Comparison of ENCODE assay signal across 11 mouse cellular contexts in genomic region chr5:118084171-118084727, GRCm38 (mm10). TPM values are rescaled to one million over a fixed set of nuclear protein-coding genes. Genes with fewer than 3 reads are reported as not detected.
DNase-seq lines count a peak whose midpoint lies in the region; ATAC-seq and TF ChIP-seq lines count a peak whose summit lies in the region.
"Had no signal": no experiment of that assay in that cellular context is flagged by ENCODE, and none has a peak within 500 bp of the region (broad histone marks: within the 10 kb centered on the region; RNA-seq: fewer than 3 reads in every experiment).

No protein-coding gene starts in this region.

- peak overlapping the region in 1 of 2 experiments; percentile 61; a peak in 2 of 4 replicates for H3K27ac ChIP-seq in heart, embryonic 14.5 days (replicated peaks in 1 of 2; ENCODE audit: control insufficient read depth in 1 of 2, insufficient read depth in 1 of 2, low read depth in 2 of 2, low read length in 2 of 2)
- peak overlapping the region; percentile 30; the same call in 1 of the 2 replicates for H3K27ac ChIP-seq in hindbrain, embryonic 11.5 days (ENCODE audit: low read depth, low read length)
- H3K27ac ChIP-seq in midbrain, embryonic 16.5 days (ENCODE audit: low read length) = peak overlapping the region; percentile 67
- no peak overlapping the region for H3K27ac ChIP-seq in liver, embryonic 12.5 days
- H3K27ac ChIP-seq: left cerebral cortex, adult 2 months had no signal

- H3K27me3 ChIP-seq in heart, embryonic 14.5 days (ENCODE audit: control insufficient read depth, insufficient read depth, low read length) = no peaks in the 10 kb centered on the region
- H3K27me3 ChIP-seq in hindbrain, embryonic 11.5 days (ENCODE audit: control insufficient read depth, insufficient read depth, low read length) = no peaks in the 10 kb centered on the region
- no peaks in the 10 kb centered on the region for H3K27me3 ChIP-seq in midbrain, embryonic 16.5 days (ENCODE audit: control insufficient read depth, insufficient read depth, low read depth, low read length)
- H3K27me3 ChIP-seq in liver, embryonic 12.5 days (replicated peaks) = no peaks in the 10 kb centered on the region

- TF ChIP-seq CTCF in brain, embryonic 14.5 days (IDR thresholded peaks at IDR 0.05; ENCODE audit: borderline replicate concordance, extremely low read depth, insufficient read depth, insufficient read length) = no peak

- no peaks in the 10 kb centered on the region for H3K9me3 ChIP-seq in heart, embryonic 14.5 days (ENCODE audit: control insufficient read depth, low read length)
- H3K9me3 ChIP-seq in hindbrain, embryonic 11.5 days (ENCODE audit: control insufficient read depth, low read length) = no peaks in the 10 kb centered on the region
- no peaks in the 10 kb centered on the region for H3K9me3 ChIP-seq in midbrain, embryonic 16.5 days (replicated peaks; ENCODE audit: control insufficient read depth, low read length, poor library complexity, severe bottlenecking)
- H3K9me3 ChIP-seq in liver, embryonic 12.5 days (replicated peaks) = no peaks in the 10 kb centered on the region

- peak overlapping the region; percentile 34; the same call in 1 of the 2 replicates for H3K9ac ChIP-seq in heart, embryonic 14.5 days (ENCODE audit: low read length)
- H3K9ac ChIP-seq in hindbrain, embryonic 11.5 days (ENCODE audit: low read depth, low read length) = peak overlapping the region; percentile 11; the same call in 1 of the 2 replicates
- H3K9ac ChIP-seq in midbrain, embryonic 16.5 days (ENCODE audit: low read depth, low read length) = 0 out of 2 replicates have a peak overlapping the region, but pooled peaks have one; percentile 31
- no peak overlapping the region for H3K9ac ChIP-seq in liver, embryonic 12.5 days

- no peak overlapping the region for H3K4me3 ChIP-seq in heart, embryonic 14.5 days (ENCODE audit: control insufficient read depth in 1 of 2, insufficient read depth in 1 of 2, low read depth in 1 of 2, low read length in 2 of 2)
- no peak overlapping the region for H3K4me3 ChIP-seq in hindbrain, embryonic 11.5 days (ENCODE audit: low read depth, low read length)
- no peak overlapping the region for H3K4me3 ChIP-seq in midbrain, embryonic 16.5 days (ENCODE audit: low read depth, low read length)
- H3K4me3 ChIP-seq in liver, embryonic 12.5 days = no peak overlapping the region
- H3K4me3 ChIP-seq: left cerebral cortex, adult 2 months had no signal

- no peak for TF ChIP-seq POLR2A in brain, embryonic 14.5 days (IDR thresholded peaks at IDR 0.05; ENCODE audit: borderline replicate concordance, extremely low read depth, insufficient read depth, insufficient read length, poor library complexity, severe bottlenecking)

- ATAC-seq in heart, embryonic 14.5 days (ENCODE audit: insufficient number of reproducible peaks, insufficient read depth, low FRiP score, low read depth) = no peak
- ATAC-seq in hindbrain, embryonic 11.5 days (ENCODE audit: low FRiP score) = no peak
- ATAC-seq in midbrain, embryonic 16.5 days = 0 out of 2 replicates have a peak, but pooled peaks have one; percentile 12
- ATAC-seq in frontal cortex, adult (ENCODE audit: low TSS enrichment) = no peak
- ATAC-seq in liver, embryonic 12.5 days = no peak

- intact Hi-C loops in heart, postnatal 25 days (cut with DNase I) = no loop called here
- intact Hi-C loops in left cerebral cortex, postnatal 36 days (cut with DNase I) = no loop called here

- H3K4me1 ChIP-seq in heart, embryonic 14.5 days (ENCODE audit: control insufficient read depth in 2 of 2, insufficient read depth in 2 of 2, low read length in 2 of 2) = peaks cover 36 to 66% of the 10 kb centered on the region in 2 experiments
- H3K4me1 ChIP-seq in hindbrain, embryonic 11.5 days (replicated peaks; ENCODE audit: control insufficient read depth, insufficient read depth, low read length) = peaks cover 13% of the 10 kb centered on the region; the same call in 1 of the 2 replicates
- H3K4me1 ChIP-seq in midbrain, embryonic 16.5 days (ENCODE audit: control insufficient read depth, insufficient read depth, low read length) = peaks cover 53% of the 10 kb centered on the region
- H3K4me1 ChIP-seq in liver, embryonic 12.5 days = peaks cover 8% of the 10 kb centered on the region; the same call in 1 of the 2 replicates

- no peak for DNase-seq in heart, postnatal 25 days (ENCODE audit: low spot score)
- peak; percentile 84 for DNase-seq in brain, embryonic 14.5 days (ENCODE audit: low read depth)
- no peak for DNase-seq in hindbrain, embryonic 11.5 days (ENCODE audit: low spot score)
- no peak for DNase-seq in left cerebral cortex, postnatal 36 days (ENCODE audit: low spot score in 2 of 2)
- DNase-seq: thymus, adult 2 months had no signal

- H3K36me3 ChIP-seq in heart, embryonic 14.5 days (ENCODE audit: control insufficient read depth, insufficient read depth, low read length) = peaks cover 3% of the 10 kb centered on the region; the same call in 1 of the 2 replicates
- no peaks in the 10 kb centered on the region for H3K36me3 ChIP-seq in hindbrain, embryonic 11.5 days (ENCODE audit: control insufficient read depth, insufficient read depth, low read length)
- no peaks in the 10 kb centered on the region for H3K36me3 ChIP-seq in midbrain, embryonic 16.5 days (ENCODE audit: control insufficient read depth, insufficient read depth, low read length)
- H3K36me3 ChIP-seq in liver, embryonic 12.5 days = peaks cover 30% of the 10 kb centered on the region

- WGBS in heart, embryonic 14.5 days = 51% methylated on average over 10 of the region's 10 CpGs
- 80% methylated on average over 10 of the region's 10 CpGs for WGBS in hindbrain, embryonic 11.5 days
- WGBS in midbrain, embryonic 16.5 days = 45% methylated on average over 10 of the region's 10 CpGs
- 74% methylated on average over 10 of the region's 10 CpGs for WGBS in liver, embryonic 12.5 days (ENCODE audit: insufficient replicate concordance)

- H3K4me2 ChIP-seq in heart, embryonic 14.5 days (ENCODE audit: low read length) = no peak overlapping the region
- no peak overlapping the region for H3K4me2 ChIP-seq in hindbrain, embryonic 11.5 days (replicated peaks; ENCODE audit: low read depth, low read length)
- H3K4me2 ChIP-seq in midbrain, embryonic 16.5 days (ENCODE audit: low read length) = no peak overlapping the region
- H3K4me2 ChIP-seq in liver, embryonic 12.5 days = no peak overlapping the region
- H3K4me2 ChIP-seq: heart, embryonic 11.5 days had no signal

RNA-seq across cellular contexts. Expression of gene Tesc, which starts 56.7 kb away (rescaled TPM):
- 14.5 and 16.3 TPM in 2 replicates for polyA plus RNA-seq in heart, embryonic 14.5 days (2014; fragmentation: Nextera tagmentation; extraction: Ambion mirVana)
- 100 to 1,000 TPM; 192 to 217 TPM for total RNA-seq in heart, postnatal 25 days (2021)
- polyA plus RNA-seq in brain, embryonic 14.5 days (2012; rRNA removed) = 2.6 and 3.0 TPM in 2 replicates
- 0.63 and 1.4 TPM in 2 replicates for polyA plus RNA-seq in hindbrain, embryonic 11.5 days (2014; fragmentation: Nextera tagmentation; extraction: Ambion mirVana)
- polyA plus RNA-seq in midbrain, embryonic 16.5 days (2015; fragmentation: Nextera tagmentation; extraction: Ambion mirVana) = 6.8 and 23.7 TPM in 2 replicates
- 10 to 100 TPM; 83.4 to 97.3 TPM for total RNA-seq in left cerebral cortex, postnatal 36 days (2021)
- 1.5 and 2.0 TPM in 2 replicates for polyA plus RNA-seq in liver, embryonic 12.5 days (2016; fragmentation: Nextera tagmentation; extraction: Ambion mirVana)
